Mouse (Mus musculus) embryonic facial prominence, embryonic 11.5 days (tissue): ENCODE measurements around the gene Vav1. TPM values are rescaled to one million over a fixed set of nuclear protein-coding genes. Genes with fewer than 3 reads are reported as not detected.

Source experiments
- ATAC-seq: fragments of 200-750 bp; cut with Nextera tagmentation; replicated peaks from 2 replicates; pipeline ENCODE4 v1.8.0; 2017; ENCODE audit warnings: low read depth; ENCODE audit not compliant: insufficient number of reproducible peaks, low FRiP score, low TSS enrichment
- DNase-seq: peaks from one replicate; pipeline ENCODE4 v3.0.0-alpha.2; 2015; ENCODE audit warnings: low spot score
- H3K27ac ChIP-seq: fragments of 300-500 bp; sonication (generic); replicated peaks from 2 replicates; pipeline ENCODE4 v1.5.1; 2014; ENCODE audit warnings: mild to moderate bottlenecking, low read depth, low read length, control low read depth
- H3K27me3 ChIP-seq: fragments of 300-500 bp; sonication (generic); 2 replicates; pipeline ENCODE4 v1.6.1; 2014; ENCODE audit warnings: mild to moderate bottlenecking, low read length, moderate library complexity, mixed read lengths; ENCODE audit not compliant: control insufficient read depth, insufficient read depth
- H3K36me3 ChIP-seq: fragments of 300-500 bp; sonication (generic); replicated peaks from 2 replicates; pipeline ENCODE4 v1.6.1; 2014; ENCODE audit warnings: low read depth, mild to moderate bottlenecking, low read length, moderate library complexity, mixed read lengths; ENCODE audit not compliant: control insufficient read depth, insufficient read depth
- H3K4me1 ChIP-seq: fragments of 300-500 bp; sonication (generic); 2 replicates; pipeline ENCODE4 v1.6.1; 2014; ENCODE audit warnings: low read length, mixed read lengths; ENCODE audit not compliant: control insufficient read depth, insufficient read depth
- H3K4me2 ChIP-seq: fragments of 300-500 bp; sonication (generic); 2 replicates; pipeline ENCODE4 v1.6.1; 2014; ENCODE audit warnings: low read depth, mild to moderate bottlenecking, control low read depth, low read length, moderate library complexity
- H3K4me3 ChIP-seq: fragments of 300-500 bp; sonication (generic); 2 replicates; pipeline ENCODE4 v1.5.1; 2014; ENCODE audit warnings: low read depth, low read length, control low read depth
- H3K9ac ChIP-seq: fragments of 300-500 bp; sonication (generic); replicated peaks from 2 replicates; pipeline ENCODE4 v1.6.1; 2014; ENCODE audit warnings: mild to moderate bottlenecking, control low read depth, low read length
- H3K9me3 ChIP-seq: fragments of 300-500 bp; sonication (generic); replicated peaks from 2 replicates; pipeline ENCODE4 v1.6.1; 2016; ENCODE audit warnings: mild to moderate bottlenecking, low read length, inconsistent platforms, mixed read lengths; ENCODE audit not compliant: control insufficient read depth
- WGBS: fragments of 180-500 bp; shearing (Covaris S2); extraction: QIAGEN DNeasy Blood & Tissue Kit; methylation state at CpG from one replicate; pipeline ENCODE4 v1.1.7; 2014; 5-methylcytosine and 5-hydroxymethylcytosine counted together
- polyA plus RNA-seq: library from polyadenylated mRNA; unstranded; fragments of >200 nt; fragmentation: Nextera tagmentation; extraction: Ambion mirVana; gene quantifications from 2 replicates; pipeline ENCODE4 v1.2.1, GENCODE M21; 2014

Vav1 gene
- polyA plus RNA-seq, 1 experiment from 2014 or later = 2.3 TPM

GRCm38 (mm10) chr17:57259742-57260141 is 19.2 kb upstream of the Vav1 start:
- WGBS = 92% methylated on average over 8 of the region's 8 CpGs
- no peak overlapping the region for H3K27ac ChIP-seq
- ATAC-seq (no peak), DNase-seq (no peak)
- no peak overlapping the region for H3K4me2 ChIP-seq
- H3K4me3 ChIP-seq = no peak overlapping the region
- no peaks in the 10 kb centered on the region for H3K9me3 ChIP-seq
- peaks cover 9% of the 10 kb centered on the region for H3K36me3 ChIP-seq
- no peaks in the 10 kb centered on the region for H3K4me1 ChIP-seq
- no peaks in the 10 kb centered on the region for H3K27me3 ChIP-seq
- H3K9ac ChIP-seq = no peak overlapping the region

DNA sequence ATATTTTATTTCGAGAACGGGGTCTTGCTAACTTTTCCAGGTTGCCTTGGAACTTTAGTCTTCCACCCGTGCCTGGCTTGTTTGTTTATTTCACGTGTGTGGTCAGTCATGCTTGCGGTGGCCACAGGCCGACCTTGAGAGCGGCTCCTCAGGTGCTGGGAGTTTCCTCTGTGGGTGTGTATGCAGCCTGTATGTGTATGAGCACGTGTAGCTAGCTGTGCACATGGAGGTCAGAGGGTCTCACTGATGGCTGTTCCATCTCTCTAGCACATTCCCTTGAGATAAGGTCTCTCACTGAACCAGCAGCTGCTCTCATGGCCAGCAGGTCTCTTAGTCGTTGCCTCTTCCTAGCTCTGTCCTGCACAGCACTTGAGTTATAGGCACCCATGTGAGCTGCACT is 18.5 kb upstream of the Vav1 start:
- Histone ChIP-seq H3K4me2 (no peak overlapping the region), H3K9me3 (no peaks in the 10 kb centered on the region), H3K27ac (no peak overlapping the region), H3K27me3 (no peaks in the 10 kb centered on the region), H3K9ac (no peak overlapping the region), H3K4me1 (no peaks in the 10 kb centered on the region), H3K4me3 (no peak overlapping the region), H3K36me3 (peaks cover 9% of the 10 kb centered on the region)
- DNase-seq = no peak
- ATAC-seq = no peak
- WGBS = 91% methylated on average over 9 of the region's 9 CpGs

- Histone ChIP-seq H3K4me1 (no peaks in the 10 kb centered on the region), H3K9me3 (no peaks in the 10 kb centered on the region), H3K36me3 (peaks cover 9% of the 10 kb centered on the region), H3K4me3 (no peak overlapping the region), H3K27ac (no peak overlapping the region), H3K27me3 (no peaks in the 10 kb centered on the region), H3K9ac (no peak overlapping the region), H3K4me2 (no peak overlapping the region)
- ATAC-seq (no peak), DNase-seq (no peak)
- 92% methylated on average over 4 of the region's 4 CpGs for WGBS
These were observed 17.6 kb upstream of the Vav1 start for GRCm38 (mm10) chr17:57261286-57261685.

- Histone ChIP-seq H3K27me3 (no peaks in the 10 kb centered on the region), H3K4me1 (no peaks in the 10 kb centered on the region), H3K4me3 (no peak overlapping the region), H3K36me3 (peaks cover 9% of the 10 kb centered on the region), H3K9me3 (no peaks in the 10 kb centered on the region), H3K27ac (no peak overlapping the region), H3K9ac (no peak overlapping the region), H3K4me2 (no peak overlapping the region)
- DNase-seq = no peak
- ATAC-seq = no peak
- 41% methylated on average over 1 of the region's 1 CpGs for WGBS
These were observed 17.1 kb upstream of the Vav1 start for GRCm38 (mm10) chr17:57261796-57262195.

GRCm38 (mm10) chr17:57262901-57263550 is 15.9 kb upstream of the Vav1 start:
- Histone ChIP-seq H3K4me2 (no peak overlapping the region), H3K9me3 (no peaks in the 10 kb centered on the region), H3K27ac (no peak overlapping the region), H3K4me1 (no peaks in the 10 kb centered on the region), H3K9ac (no peak overlapping the region), H3K36me3 (peaks cover 9% of the 10 kb centered on the region; the same call in 1 of the 2 replicates), H3K27me3 (no peaks in the 10 kb centered on the region), H3K4me3 (no peak overlapping the region)
- WGBS = 90% methylated on average over 17 of the region's 17 CpGs
- no peak for DNase-seq
- no peak for ATAC-seq

- Histone ChIP-seq H3K9me3 (no peaks in the 10 kb centered on the region), H3K4me2 (no peak overlapping the region), H3K9ac (no peak overlapping the region), H3K27me3 (no peaks in the 10 kb centered on the region), H3K4me3 (no peak overlapping the region), H3K27ac (no peak overlapping the region), H3K36me3 (peaks cover 9% of the 10 kb centered on the region; the same call in 1 of the 2 replicates), H3K4me1 (no peaks in the 10 kb centered on the region)
- ATAC-seq = no peak; the same call in 1 of the 2 replicates
- DNase-seq = no peak
- 72% methylated on average over 2 of the region's 2 CpGs for WGBS
These were observed 14.7 kb upstream of the Vav1 start for GRCm38 (mm10) chr17:57264164-57264563.

GRCm38 (mm10) chr17:57264972-57265945 is 13.6 kb upstream of the Vav1 start:
- no peaks in the 10 kb centered on the region for H3K27me3 ChIP-seq
- H3K4me3 ChIP-seq = no peak overlapping the region
- DNase-seq (peak; percentile 25), ATAC-seq (peak; percentile 64)
- no peaks in the 10 kb centered on the region for H3K4me1 ChIP-seq
- H3K27ac ChIP-seq = no peak overlapping the region
- H3K36me3 ChIP-seq = peaks cover 9% of the 10 kb centered on the region; the same call in 1 of the 2 replicates
- no peak overlapping the region for H3K9ac ChIP-seq
- 31% methylated on average over 21 of the region's 22 CpGs for WGBS
- no peaks in the 10 kb centered on the region for H3K9me3 ChIP-seq
- no peak overlapping the region; the same call in 1 of the 2 replicates for H3K4me2 ChIP-seq
